Mouse (Mus musculus): ENCODE data around the gene Rsph14.
"Not testable (repeated sequence)": the region's sequence is repeated elsewhere in the genome, so short reads cannot be mapped to it uniquely, and the experiment has no call there.

Gene Rsph14

DNA sequence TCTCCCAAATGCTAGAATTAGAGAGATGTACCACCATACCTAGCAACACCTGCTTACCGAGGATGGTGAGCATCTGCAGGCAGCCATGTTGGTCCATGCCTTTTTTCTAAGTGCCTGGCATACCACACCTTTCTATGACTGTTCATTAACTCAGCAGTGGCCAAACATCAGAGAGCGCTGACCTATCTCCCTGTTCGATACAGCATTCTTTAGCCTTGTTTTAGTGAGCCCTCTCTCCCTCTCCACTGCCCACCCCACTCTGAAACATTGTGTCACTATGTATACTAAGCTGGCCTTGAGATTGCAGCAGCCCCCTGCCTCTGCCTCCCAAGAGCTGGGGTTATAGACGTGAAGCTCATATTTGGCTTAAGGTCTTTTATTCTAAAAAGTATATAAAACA is 21.3 kb upstream of the Rsph14 start:
- no peak for DNase-seq (ENCODE audit: low spot score)

GRCm38 (mm10) chr10:75052902-75053301 is 20.5 kb upstream of the Rsph14 start:
- no peak for DNase-seq (ENCODE audit: low spot score)

DNA sequence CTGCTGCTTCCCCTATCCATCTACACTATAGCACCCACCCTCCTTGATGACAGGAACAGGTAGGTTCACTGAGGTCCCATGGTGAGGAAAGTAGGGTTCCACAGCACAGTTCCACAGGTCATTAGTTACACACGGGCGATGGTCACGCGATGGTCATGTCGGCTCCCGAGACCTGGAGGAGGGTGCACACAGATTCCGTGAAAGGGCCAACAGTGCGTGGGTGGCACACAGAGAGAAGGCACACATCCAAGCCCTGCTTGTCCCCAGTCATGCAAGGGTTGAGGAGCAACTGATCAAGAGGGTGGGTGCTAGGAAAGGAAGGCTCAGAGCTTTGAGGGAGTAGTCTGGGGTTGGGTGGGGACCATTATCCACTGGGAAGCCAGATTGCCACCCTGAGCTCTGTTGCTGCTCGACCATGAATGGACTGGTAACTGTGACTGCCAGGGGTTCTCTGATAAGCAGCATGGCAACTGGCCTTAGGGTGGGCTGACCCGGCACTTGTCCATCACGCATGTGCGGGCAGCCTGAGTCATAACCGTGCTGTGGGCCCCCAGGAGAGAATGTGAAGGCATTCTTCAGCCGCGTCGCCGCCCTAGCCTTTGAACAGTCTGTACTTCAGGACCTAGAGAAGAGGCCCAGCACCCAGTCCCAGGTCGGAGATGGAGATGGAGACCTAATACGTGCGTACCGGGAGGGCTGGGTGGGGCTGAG is 19.1 kb upstream of the Rsph14 start:
- no peak for DNase-seq (ENCODE audit: low spot score)

GRCm38 (mm10) chr10:75048711-75049110 is 16.3 kb upstream of the Rsph14 start:
- DNase-seq (ENCODE audit: low spot score): no peak

GRCm38 (mm10) chr10:75045831-75046230 is 13.4 kb upstream of the Rsph14 start:
- DNase-seq (ENCODE audit: low spot score): no peak

DNA sequence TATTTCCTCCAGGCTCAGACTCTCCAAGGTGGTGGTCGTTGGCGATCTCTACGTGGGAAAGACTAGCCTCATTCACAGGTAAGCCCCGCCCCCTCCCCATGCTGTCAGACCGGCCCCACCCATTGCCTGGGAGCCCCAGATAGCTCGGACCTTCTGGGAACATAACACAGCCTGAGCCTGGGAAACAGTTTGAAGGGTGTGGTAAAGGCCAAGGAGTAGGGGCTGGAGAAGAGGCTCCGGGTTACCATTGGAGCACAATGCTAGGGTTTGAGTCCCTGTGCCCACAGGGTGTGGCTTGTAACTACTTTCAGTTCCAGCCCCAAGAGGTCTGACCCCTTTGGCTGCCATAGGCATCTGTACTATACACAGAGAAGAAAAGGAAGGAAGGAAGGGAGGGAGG is 12.1 kb upstream of the Rsph14 start:
- no peak for DNase-seq (ENCODE audit: low spot score)

DNA sequence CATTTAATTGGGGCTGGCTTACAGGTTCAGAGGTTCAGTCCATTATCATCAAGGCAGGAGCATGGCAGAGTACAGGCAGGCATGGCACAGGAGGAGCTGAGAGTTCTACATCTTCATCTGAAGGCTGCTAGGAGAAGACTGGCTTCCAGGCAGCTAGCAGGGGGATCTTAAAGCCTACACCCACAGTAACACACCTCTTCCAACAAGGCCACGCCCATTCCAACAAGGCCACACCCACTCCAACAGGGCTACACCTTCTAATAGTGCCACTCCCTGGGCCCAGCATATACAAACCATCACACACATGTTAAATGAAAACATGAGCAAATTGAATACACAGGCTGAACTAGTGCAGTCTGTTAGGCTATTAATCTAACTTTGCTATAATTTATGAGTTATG is 9.7 kb upstream of the Rsph14 start:
- not testable (repeated sequence) for DNase-seq (ENCODE audit: low spot score)

GRCm38 (mm10) chr10:75036883-75037379 is 4.5 kb upstream of the Rsph14 start, which contains the start of gene Rab36:
TSS of gene Rab36 (plus strand) at chr10:75037058.
- peak; percentile 99 for DNase-seq (ENCODE audit: low spot score)

GRCm38 (mm10) chr10:75031345-75032114 is 856 bp downstream of the Rsph14 start:
- DNase-seq (ENCODE audit: low spot score): no peak

DNA sequence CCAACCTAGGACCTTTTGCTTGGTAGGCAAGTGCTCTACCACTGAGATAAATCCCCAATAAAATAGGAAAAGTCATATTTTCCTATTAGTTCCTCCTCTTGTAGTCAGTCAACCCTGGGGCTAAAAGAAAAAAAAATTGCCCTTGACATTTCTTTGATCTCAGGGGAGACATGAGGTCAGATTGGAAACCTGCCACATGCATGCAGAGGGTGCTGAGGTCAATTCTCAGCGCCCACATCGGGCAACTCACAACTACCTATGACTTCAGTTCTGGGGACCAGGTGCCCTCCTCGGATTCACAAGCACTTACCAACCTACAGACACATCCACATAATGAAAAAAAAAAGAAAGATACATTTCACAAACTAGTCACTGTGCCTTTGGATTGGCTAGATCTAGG is 2.2 kb downstream of the Rsph14 start:
- DNase-seq (ENCODE audit: low spot score): no peak

- DNase-seq (ENCODE audit: low spot score): no peak
Observed at GRCm38 (mm10) chr10:75029677-75030076, 2.7 kb downstream of the Rsph14 start.

- DNase-seq (ENCODE audit: low spot score): no peak
Observed at GRCm38 (mm10) chr10:75028743-75029142, 3.6 kb downstream of the Rsph14 start.

DNA sequence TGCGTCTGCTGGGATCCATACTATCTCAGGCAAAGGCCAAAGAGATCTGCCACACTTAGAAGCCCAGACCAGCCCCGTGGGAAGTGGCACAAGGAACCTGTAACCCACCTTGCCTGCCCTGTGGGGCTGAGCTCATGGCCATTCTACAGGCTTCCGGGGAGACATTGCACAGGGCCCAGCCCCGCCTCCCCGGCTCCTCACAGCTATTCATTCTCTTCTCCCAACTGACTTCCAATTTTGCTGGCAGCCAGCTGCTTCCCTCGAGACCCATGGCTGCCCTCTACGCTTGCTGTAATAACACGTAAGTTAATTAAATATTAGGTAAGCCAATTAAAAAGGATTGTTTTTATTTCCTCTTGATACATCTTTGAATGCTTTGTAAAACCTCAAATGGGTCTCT is 5.9 kb downstream of the Rsph14 start:
- no peak for DNase-seq (ENCODE audit: low spot score)

- peak; percentile 88 for DNase-seq (ENCODE audit: low spot score)
Observed at GRCm38 (mm10) chr10:75021138-75021537, 11.2 kb downstream of the Rsph14 start.

DNA sequence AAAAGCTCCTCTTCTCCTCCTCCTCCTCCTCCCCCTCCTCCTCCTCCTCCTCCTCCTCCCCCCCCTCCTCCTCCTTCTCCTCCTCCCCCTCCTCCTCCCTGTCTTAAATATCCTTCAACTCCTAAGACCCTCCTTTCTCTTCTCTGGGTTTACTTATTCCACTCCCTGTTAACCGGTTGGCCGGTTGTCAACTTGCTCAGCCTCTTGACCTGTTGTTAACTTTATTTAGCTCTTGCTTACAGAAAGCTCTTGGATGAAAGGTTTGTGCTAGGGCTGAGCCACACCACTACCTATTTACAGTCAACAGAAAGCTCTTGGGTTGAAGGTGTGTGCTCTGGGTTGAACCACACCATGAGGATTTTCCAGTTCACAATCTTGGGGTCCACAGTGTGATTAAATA is 12.1 kb downstream of the Rsph14 start:
- no peak for DNase-seq (ENCODE audit: low spot score)

DNA sequence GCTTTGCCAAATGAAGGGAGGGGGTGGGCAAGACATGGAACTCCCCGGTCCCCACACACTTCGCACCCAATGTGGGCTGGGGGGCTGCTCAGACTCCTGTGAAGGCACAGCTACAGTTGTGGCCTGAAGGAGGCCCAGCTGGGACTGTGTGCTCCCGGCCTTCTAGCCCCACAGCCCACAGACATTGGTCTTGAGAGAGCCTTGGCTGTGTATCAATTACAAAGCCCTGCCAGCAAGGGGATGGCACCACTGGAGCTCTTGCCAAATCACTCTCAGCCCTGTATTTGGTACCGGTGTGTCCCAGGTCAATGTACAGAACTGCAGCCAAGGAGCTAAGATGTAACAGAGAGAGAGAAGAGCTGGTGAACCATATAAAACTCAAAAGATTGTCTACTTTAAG is 15.9 kb downstream of the Rsph14 start:
- DNase-seq (ENCODE audit: low spot score): no peak

- no peak for DNase-seq (ENCODE audit: low spot score)
Observed at GRCm38 (mm10) chr10:75015465-75015864, 16.9 kb downstream of the Rsph14 start.

- no peak for DNase-seq (ENCODE audit: low spot score)
Observed at GRCm38 (mm10) chr10:75010704-75011103, 21.7 kb downstream of the Rsph14 start.

- DNase-seq (ENCODE audit: low spot score): no peak
Observed at GRCm38 (mm10) chr10:75006889-75007662, 25.3 kb downstream of the Rsph14 start.

- DNase-seq (ENCODE audit: low spot score): no peak
Observed at GRCm38 (mm10) chr10:75004067-75004466, 28.3 kb downstream of the Rsph14 start.

DNA sequence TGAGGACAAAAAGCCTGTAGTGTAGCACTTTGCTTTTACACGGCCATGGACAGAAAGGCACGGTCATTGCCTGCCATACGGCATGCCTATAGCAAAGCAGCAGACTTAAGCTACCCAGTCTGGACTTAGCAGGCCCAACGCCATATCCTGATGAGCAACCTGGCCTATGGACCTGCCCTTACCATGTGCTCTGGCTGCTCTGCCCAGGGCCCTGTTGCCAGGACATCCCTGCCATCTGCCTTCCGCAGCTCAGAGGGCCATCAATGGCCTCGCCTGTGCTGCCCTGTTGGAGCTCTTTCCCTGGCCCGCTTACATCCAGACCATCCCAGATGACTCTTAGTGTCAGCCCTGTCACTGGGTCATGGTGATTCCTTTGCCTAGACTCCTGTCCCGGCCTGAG is 31.0 kb downstream of the Rsph14 start:
- no peak for DNase-seq (ENCODE audit: low spot score)

GRCm38 (mm10) chr10:74995377-74995776 is 37.0 kb downstream of the Rsph14 start:
- peak; percentile 68 for DNase-seq (ENCODE audit: low spot score)

DNA sequence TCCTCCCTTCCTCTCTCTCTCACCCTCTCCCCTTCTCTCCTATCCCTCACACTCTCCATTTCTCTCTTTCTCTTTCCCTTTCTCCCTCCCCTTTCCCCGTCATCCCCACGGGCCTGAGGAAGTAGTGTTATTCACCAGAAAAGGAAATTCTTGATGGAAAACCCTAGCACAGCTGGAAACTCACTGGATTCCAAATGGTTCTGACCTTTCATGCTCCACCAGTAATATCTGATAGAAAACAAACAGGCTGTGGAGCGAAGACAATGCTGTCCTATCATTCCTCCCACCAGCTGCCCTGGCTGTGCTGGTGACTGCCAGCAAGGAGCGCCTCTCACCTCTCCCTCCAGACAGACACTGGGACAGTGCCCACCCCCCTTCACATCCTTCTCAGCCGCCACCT is 37.5 kb downstream of the Rsph14 start:
- DNase-seq (ENCODE audit: low spot score): peak; percentile 46

Measured in retina, embryonic 14.5 days (tissue).